Mouse (Mus musculus): ENCODE data around the gene Nmi. TPM values are rescaled to one million over a fixed set of nuclear protein-coding genes. Genes with fewer than 3 reads are reported as not detected.

Nmi gene
- polyA plus RNA-seq, 1 experiment = 3.2 TPM

DNA sequence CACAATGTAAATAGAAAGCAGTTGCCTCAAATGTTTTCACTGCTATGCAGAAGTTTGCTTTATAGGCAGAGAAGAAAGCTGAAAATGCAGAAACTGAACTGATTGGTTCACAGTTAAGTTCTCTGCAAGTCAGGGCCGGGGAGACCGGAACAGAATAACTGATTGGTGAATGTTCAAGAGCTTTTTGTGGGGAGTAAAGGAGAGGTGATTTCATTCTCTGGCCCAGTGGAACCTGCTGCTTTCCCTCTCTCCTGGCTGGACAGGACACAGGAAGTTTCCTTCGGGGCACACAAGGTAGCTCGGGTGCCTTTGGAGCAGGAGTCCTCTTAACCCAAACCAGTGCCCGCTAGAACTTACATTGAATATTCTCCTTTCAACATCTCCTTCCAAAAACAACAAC is 1.2 kb downstream of the Nmi start:
- Histone ChIP-seq H3K4me3 (peak overlapping the region; percentile 26), H3K79me2 (ENCODE audit: control insufficient read depth, insufficient read depth) (no peaks in the 10 kb centered on the region)
- no peak for TF ChIP-seq REST (IDR thresholded peaks at IDR 0.05; ENCODE audit: insufficient read depth, insufficient read length)
- TF ChIP-seq TCF3 (IDR thresholded peaks at IDR 0.05; ENCODE audit: insufficient read length, low read depth) = no peak
- TF ChIP-seq MYOD1 (IDR thresholded peaks at IDR 0.05; ENCODE audit: control insufficient read depth in 1 of 3, insufficient read length in 2 of 3, low read depth in 2 of 3) = no peak
- TF ChIP-seq TCF12 (IDR thresholded peaks at IDR 0.05; ENCODE audit: insufficient read depth, poor library complexity, severe bottlenecking) = no peak
- TF ChIP-seq USF1 (IDR thresholded peaks at IDR 0.05; ENCODE audit: low read depth) = no peak
- no peak for TF ChIP-seq POLR2AphosphoS2 (IDR thresholded peaks at IDR 0.05; ENCODE audit: insufficient read length, low read depth)
- no peak for TF ChIP-seq MYOG (IDR thresholded peaks at IDR 0.05; ENCODE audit: control insufficient read depth in 1 of 3, insufficient read depth in 1 of 3, insufficient read length in 2 of 3, low read depth in 2 of 3)
- TF ChIP-seq E2F4 (IDR thresholded peaks at IDR 0.05; ENCODE audit: insufficient read depth) = no peak
- TF ChIP-seq CEBPB (IDR thresholded peaks at IDR 0.05; ENCODE audit: insufficient read depth, poor library complexity, severe bottlenecking) = no peak

DNA sequence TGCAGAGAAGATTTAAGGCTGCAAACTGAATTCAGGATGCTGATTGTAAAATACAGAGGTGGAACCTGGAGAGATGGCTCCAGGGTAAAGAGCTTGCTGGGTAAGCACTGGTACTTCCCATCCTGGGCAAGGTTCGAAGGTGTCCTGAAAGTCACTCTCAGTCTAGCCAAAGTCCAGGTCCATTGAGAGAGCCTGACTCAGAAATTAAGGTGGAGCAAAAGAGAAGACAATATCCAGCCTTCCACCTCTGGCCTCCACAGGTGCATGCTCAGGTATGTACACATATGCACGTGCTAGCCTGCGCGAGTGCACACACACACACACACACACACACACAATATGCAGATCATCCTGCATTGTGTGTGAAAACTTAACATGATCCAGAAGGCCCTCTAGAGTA is 2.4 kb downstream of the Nmi start:
- H3K36me3 ChIP-seq (ENCODE audit: control insufficient read depth, insufficient read depth) = no peaks in the 10 kb centered on the region
- H3ac ChIP-seq (ENCODE audit: control insufficient read depth, insufficient read length) = no peak overlapping the region
- no peak overlapping the region for H3K4me2 ChIP-seq (ENCODE audit: low read depth)
- no peak for TF ChIP-seq MYOG (IDR thresholded peaks at IDR 0.05; ENCODE audit: control insufficient read depth in 1 of 3, insufficient read depth in 1 of 3, insufficient read length in 2 of 3, low read depth in 2 of 3)
- TF ChIP-seq E2F4 (IDR thresholded peaks at IDR 0.05; ENCODE audit: insufficient read depth) = no peak
- TF ChIP-seq MAX (IDR thresholded peaks at IDR 0.05; ENCODE audit: low read depth) = no peak
- TF ChIP-seq USF1 (IDR thresholded peaks at IDR 0.05; ENCODE audit: low read depth) = no peak
- no peak for TF ChIP-seq TCF12 (IDR thresholded peaks at IDR 0.05; ENCODE audit: insufficient read depth, poor library complexity, severe bottlenecking)
- TF ChIP-seq POLR2AphosphoS2 (IDR thresholded peaks at IDR 0.05; ENCODE audit: insufficient read length, low read depth) = no peak
- no peaks in the 10 kb centered on the region for H3K79me2 ChIP-seq (ENCODE audit: control insufficient read depth, insufficient read depth)
- H3K27me3 ChIP-seq (ENCODE audit: control insufficient read depth, insufficient read depth, insufficient read length) = no peaks in the 10 kb centered on the region
- H3K4me3 ChIP-seq = no peak overlapping the region

More for the DNA sequence above, 1.2 kb downstream of the Nmi start:
- H3ac ChIP-seq (ENCODE audit: control insufficient read depth, insufficient read length) = no peak overlapping the region
- no peaks in the 10 kb centered on the region for H3K27me3 ChIP-seq (ENCODE audit: control insufficient read depth, insufficient read depth, insufficient read length)
- H3K36me3 ChIP-seq (ENCODE audit: control insufficient read depth, insufficient read depth) = no peaks in the 10 kb centered on the region
- peak overlapping the region; percentile 66 for H3K4me2 ChIP-seq (ENCODE audit: low read depth)

DNA sequence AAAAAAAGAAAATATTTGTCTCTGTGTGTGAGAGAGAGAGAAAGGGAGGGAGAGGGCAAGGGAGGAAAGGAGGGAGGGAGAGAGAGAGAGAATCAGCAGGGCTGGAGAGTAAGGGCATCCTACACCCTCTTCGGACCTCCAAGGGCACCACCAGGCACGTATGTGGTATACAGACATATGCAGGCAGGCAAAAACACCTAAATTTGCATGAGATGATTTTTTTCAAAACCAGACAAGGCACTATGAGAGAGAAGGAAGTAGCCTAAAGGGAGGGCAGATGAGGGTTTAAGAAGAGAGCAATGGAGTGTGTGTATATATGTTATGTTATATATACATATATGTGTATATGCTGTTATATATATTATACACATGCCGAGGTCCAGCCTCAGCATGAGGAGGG is 6.0 kb downstream of the Nmi start:
- no peak overlapping the region for H3K4me3 ChIP-seq
- H3K4me2 ChIP-seq (ENCODE audit: low read depth) = peak overlapping the region; percentile 32
- no peaks in the 10 kb centered on the region for H3K79me2 ChIP-seq (ENCODE audit: control insufficient read depth, insufficient read depth)
- TF ChIP-seq TCF3 (IDR thresholded peaks at IDR 0.05; ENCODE audit: insufficient read length, low read depth) (no peak), MAX (IDR thresholded peaks at IDR 0.05; ENCODE audit: low read depth) (no peak), CEBPB (IDR thresholded peaks at IDR 0.05; ENCODE audit: insufficient read depth, poor library complexity, severe bottlenecking) (no peak)
- H3K27me3 ChIP-seq (ENCODE audit: control insufficient read depth, insufficient read depth, insufficient read length) = no peaks in the 10 kb centered on the region
- no peaks in the 10 kb centered on the region for H3K36me3 ChIP-seq (ENCODE audit: control insufficient read depth, insufficient read depth)
- no peak overlapping the region for H3ac ChIP-seq (ENCODE audit: control insufficient read depth, insufficient read length)

DNA sequence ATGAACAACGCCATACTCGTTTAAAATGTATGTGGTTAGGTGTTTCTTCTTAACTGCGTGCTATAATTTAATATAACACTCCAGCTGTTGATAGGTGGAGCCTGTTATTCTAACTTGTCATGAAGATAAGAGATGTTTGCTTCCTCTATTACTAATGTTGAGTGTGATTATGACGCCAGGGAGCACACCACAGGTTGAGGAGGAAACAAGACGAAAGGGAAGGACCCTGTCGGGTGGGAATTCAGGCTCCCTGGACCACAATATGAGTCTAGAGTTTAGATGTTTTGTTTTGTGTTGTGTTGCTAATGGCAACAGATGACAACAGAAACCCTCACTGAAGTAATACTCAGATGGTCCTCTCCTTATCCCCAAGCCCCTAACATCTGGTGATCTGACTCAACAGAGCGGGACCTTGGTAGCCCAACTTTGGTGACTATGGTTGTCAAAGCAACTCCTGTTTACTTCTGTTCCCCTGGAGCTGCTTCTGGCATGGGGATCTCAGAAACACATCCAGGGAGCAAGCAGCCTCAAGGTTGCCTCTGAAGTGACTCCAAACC is 19.6 kb downstream of the Nmi start:
- Histone ChIP-seq H3K79me2 (ENCODE audit: control insufficient read depth, insufficient read depth) (no peaks in the 10 kb centered on the region), H3K4me3 (no peak overlapping the region), H3K4me2 (ENCODE audit: low read depth) (no peak overlapping the region), H3K27me3 (ENCODE audit: control insufficient read depth, insufficient read depth, insufficient read length) (no peaks in the 10 kb centered on the region), H3ac (ENCODE audit: control insufficient read depth, insufficient read length) (no peak overlapping the region), H3K36me3 (ENCODE audit: control insufficient read depth, insufficient read depth) (no peaks in the 10 kb centered on the region)
- TF ChIP-seq TCF12 (IDR thresholded peaks at IDR 0.05; ENCODE audit: insufficient read depth, poor library complexity, severe bottlenecking) = no peak
- no peak for TF ChIP-seq MAX (IDR thresholded peaks at IDR 0.05; ENCODE audit: low read depth)
- no peak for TF ChIP-seq MYOD1 (IDR thresholded peaks at IDR 0.05; ENCODE audit: control insufficient read depth in 1 of 3, insufficient read length in 2 of 3, low read depth in 2 of 3)
- no peak for TF ChIP-seq CEBPB (IDR thresholded peaks at IDR 0.05; ENCODE audit: insufficient read depth, poor library complexity, severe bottlenecking)
- no peak for TF ChIP-seq E2F4 (IDR thresholded peaks at IDR 0.05; ENCODE audit: insufficient read depth)
- TF ChIP-seq SRF (IDR thresholded peaks at IDR 0.05; ENCODE audit: control insufficient read depth, insufficient read length, low read depth) = no peak
- no peak for TF ChIP-seq MYOG (IDR thresholded peaks at IDR 0.05; ENCODE audit: control insufficient read depth in 1 of 3, insufficient read depth in 1 of 3, insufficient read length in 2 of 3, low read depth in 2 of 3)

DNA sequence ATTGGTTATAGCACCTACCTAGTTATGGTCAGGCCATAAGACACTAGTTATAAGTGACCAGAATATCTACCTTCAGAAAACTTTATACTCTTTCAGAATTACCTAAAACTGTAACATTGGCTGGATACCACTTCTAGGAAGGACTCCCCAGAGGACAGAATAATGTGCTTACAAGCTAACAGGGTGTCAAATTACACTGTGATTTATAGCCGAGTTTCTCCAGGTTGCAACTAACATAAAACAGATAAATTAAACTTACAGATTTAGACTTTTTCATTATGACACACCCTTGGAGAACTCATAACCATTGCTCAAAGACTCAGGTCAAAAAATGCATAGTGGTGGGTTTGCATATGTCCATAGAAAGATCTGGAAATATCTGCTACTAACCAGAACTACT is 22.4 kb downstream of the Nmi start:
- TF ChIP-seq TCF3 (IDR thresholded peaks at IDR 0.05; ENCODE audit: insufficient read length, low read depth) (no peak), REST (IDR thresholded peaks at IDR 0.05; ENCODE audit: insufficient read depth, insufficient read length) (no peak), MAX (IDR thresholded peaks at IDR 0.05; ENCODE audit: low read depth) (no peak), E2F4 (IDR thresholded peaks at IDR 0.05; ENCODE audit: insufficient read depth) (no peak), TCF12 (IDR thresholded peaks at IDR 0.05; ENCODE audit: insufficient read depth, poor library complexity, severe bottlenecking) (no peak), POLR2A (IDR thresholded peaks at IDR 0.05; ENCODE audit: insufficient read length, low read depth) (no peak), CEBPB (IDR thresholded peaks at IDR 0.05; ENCODE audit: insufficient read depth, poor library complexity, severe bottlenecking) (no peak), USF1 (IDR thresholded peaks at IDR 0.05; ENCODE audit: low read depth) (no peak), POLR2AphosphoS2 (IDR thresholded peaks at IDR 0.05; ENCODE audit: insufficient read length, low read depth) (no peak), MYOD1 (IDR thresholded peaks at IDR 0.05; ENCODE audit: control insufficient read depth in 1 of 3, insufficient read length in 2 of 3, low read depth in 2 of 3) (no peak), MYOG (IDR thresholded peaks at IDR 0.05; ENCODE audit: control insufficient read depth in 1 of 3, insufficient read depth in 1 of 3, insufficient read length in 2 of 3, low read depth in 2 of 3) (no peak)
- no peaks in the 10 kb centered on the region for H3K36me3 ChIP-seq (ENCODE audit: control insufficient read depth, insufficient read depth)
- H3K4me3 ChIP-seq = no peak overlapping the region
- H3K4me2 ChIP-seq (ENCODE audit: low read depth) = no peak overlapping the region
- no peaks in the 10 kb centered on the region for H3K27me3 ChIP-seq (ENCODE audit: control insufficient read depth, insufficient read depth, insufficient read length)
- no peak overlapping the region for H3ac ChIP-seq (ENCODE audit: control insufficient read depth, insufficient read length)
- no peaks in the 10 kb centered on the region for H3K79me2 ChIP-seq (ENCODE audit: control insufficient read depth, insufficient read depth)

All from myocyte (in vitro differentiated cells).